Mouse (Mus musculus) cortical plate, adult 2 months (tissue): ENCODE measurements at regions not wholly inside any gene's neighbourhood (a gene's known extent, or its start where the extent isn't known, plus 50 kb on each side); places are given as distances from the start of the nearest gene placed in this dataset.

Experiments used
- CTCF ChIP-seq: fragments of 200-500 bp; IDR thresholded peaks from 2 replicates; pipeline ENCODE4 v1.5.1; 2011; ENCODE audit warnings: mild to moderate bottlenecking, control low read depth, low read length; ENCODE audit not compliant: insufficient read depth; ENCODE audit errors: extremely low read depth
- POLR2A ChIP-seq: fragments of 200-500 bp; IDR thresholded peaks from 2 replicates; pipeline ENCODE4 v1.6.1; 2011; ENCODE audit warnings: mild to moderate bottlenecking, low read length, control low read depth; ENCODE audit not compliant: insufficient read depth; ENCODE audit errors: extremely low read depth

DNA sequence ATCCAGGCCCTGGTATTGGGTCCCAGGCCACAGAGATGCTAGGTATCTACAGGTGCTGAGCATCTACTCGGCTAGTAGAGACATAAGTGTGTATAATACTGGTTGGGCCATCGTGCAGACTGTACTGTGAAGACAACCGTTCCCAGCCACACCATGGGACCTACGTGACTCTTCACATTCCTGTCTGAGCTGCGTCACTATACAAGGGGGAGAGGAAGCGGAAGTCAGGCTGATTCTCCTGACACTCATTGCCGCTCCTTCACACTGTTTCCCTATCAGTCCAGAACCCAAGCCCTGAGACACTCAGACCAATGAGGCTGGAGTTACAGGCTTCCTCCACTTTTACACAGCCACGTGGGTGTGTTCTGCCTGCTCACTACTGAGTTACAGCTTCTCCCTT is 181.1 kb downstream of the Ly86 start:
- TF ChIP-seq CTCF = no peak
- TF ChIP-seq POLR2A = no peak
